Mouse (Mus musculus) retina, embryonic 14.5 days (tissue): ENCODE data around the gene Snapc4.

Experiments used
- DNase-seq: peaks from one replicate; pipeline ENCODE4 v3.0.0-alpha.2; 2015; ENCODE audit warnings: low spot score

The Snapc4 gene

DNA sequence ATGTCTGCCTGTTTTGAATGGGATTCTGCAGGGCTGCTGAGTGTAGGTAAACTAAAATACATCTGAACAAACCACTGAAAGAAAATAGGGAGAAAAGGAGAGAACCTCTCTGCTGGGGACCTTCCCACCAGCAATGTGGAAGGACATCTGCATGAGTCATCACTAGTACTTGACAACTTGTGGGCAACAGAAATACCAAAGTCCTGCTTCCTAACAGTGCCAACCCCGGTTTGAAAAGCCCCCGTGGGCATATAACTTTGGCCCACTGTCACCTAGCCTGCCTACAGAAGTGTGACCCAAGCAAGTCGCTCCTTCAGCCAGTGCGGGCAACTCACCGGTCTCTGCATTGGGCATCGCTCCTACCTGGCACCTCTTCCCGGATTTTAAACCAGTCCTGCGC lies 8.1 kb downstream of the Snapc4 start:
- DNase-seq: no peak

GRCm38 (mm10) chr2:26368572-26368971 lies 11.9 kb downstream of the Snapc4 start:
- DNase-seq: no peak

DNA sequence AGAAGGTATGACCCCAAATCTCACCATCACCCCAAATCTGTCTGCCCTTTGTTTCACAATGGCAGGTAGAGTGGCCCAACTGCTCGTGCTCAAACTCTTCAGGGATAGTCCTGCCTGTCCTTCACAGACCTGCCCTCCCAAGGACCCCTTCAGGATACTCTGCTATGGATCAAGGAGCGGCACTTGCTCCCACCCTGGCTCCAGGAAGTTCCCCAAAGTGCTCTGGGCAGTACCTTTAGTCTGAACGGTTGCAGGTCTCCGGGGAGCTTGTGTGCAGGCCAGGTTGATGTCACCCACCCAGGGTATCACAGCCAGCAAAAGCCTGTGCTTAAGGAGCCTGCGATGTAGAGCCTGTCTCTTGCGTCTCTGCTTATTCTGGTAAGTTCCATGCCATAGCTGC lies 12.5 kb downstream of the Snapc4 start:
- no peak for DNase-seq

GRCm38 (mm10) chr2:26364738-26365465 lies 15.6 kb downstream of the Snapc4 start:
- no peak for DNase-seq

DNA sequence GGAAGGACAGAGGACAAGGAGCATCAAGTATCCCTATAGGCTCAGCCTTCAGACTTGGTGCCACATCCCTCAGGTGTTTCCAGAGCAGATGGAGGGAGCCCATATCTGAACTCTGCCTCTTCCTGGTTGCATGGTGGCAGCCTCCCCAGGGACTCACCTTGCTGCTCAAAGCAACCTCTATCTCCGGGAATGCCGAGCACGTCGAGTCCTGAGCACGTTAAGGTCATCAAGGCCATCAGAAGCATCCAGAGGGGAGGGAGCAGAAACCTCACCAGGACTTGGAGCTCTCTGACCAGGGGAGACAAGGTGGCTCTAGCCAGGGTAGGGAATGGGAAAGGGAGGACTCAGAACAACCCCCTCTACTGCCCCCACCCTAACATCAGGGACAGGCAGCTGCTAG lies 17.0 kb downstream of the Snapc4 start:
- DNase-seq: no peak

DNA sequence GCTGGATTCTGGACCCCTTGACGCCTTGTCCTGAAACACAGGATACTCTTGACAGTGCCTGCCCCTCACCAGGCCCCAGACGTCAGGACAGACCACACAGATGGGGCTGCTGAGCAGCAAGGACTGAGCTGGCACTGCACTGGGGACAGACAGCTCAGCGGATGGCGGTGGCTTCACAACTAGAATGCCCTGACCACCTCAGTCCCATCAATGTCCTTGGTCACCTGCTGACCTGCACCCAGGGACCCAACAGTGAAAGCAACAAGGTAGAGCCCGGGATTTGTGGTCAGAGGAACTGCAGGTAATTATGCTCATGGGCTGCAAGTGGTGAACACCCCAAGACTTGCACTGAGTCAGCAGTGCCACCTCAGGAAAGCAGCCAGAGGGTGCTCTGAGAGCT lies 17.5 kb downstream of the Snapc4 start:
- DNase-seq: no peak

DNA sequence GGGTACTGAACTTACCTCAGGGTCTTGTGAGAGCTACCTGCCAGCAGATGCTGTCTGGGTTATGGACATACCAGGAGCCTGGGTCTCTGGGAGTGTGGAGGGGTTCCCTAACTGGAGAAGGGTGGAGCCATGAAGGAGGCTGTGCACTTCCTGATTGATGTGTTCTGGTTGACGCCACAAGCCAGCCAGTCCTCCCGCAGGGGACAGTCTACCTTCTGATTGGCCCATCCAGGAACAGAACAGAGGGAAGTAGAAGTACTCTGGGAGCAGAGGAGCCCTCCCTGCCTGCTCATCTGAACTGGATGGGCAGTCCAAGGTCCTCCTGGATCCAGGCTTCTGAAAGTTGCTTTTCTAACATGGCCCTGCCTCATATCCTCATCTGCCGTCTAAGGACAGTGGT lies 19.7 kb downstream of the Snapc4 start, which contains the start of gene Card9:
Card9 (minus strand) TSS at position 147 of the 400 bp plus-strand sequence.
- no peak for DNase-seq

DNA sequence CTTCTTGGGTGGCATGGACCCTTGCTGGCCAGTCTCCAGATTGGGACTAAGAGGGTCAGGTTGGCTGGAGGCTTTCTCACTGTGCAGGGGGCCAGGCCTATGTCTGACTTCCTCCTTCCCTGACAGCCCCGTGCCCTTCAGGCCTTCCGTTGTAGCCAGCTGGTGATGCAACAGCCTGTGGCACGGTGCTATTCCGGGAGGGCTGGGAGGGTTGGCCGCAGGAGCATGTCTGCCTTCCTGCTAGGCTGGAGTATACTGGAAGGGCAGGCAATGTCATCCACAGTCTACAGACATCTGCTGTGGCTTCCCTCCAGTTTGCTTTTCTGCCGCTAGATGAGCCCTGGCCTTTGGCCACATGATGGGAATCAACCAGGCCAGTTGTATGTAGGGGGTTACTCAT lies 20.5 kb downstream of the Snapc4 start:
- no peak for DNase-seq

DNA sequence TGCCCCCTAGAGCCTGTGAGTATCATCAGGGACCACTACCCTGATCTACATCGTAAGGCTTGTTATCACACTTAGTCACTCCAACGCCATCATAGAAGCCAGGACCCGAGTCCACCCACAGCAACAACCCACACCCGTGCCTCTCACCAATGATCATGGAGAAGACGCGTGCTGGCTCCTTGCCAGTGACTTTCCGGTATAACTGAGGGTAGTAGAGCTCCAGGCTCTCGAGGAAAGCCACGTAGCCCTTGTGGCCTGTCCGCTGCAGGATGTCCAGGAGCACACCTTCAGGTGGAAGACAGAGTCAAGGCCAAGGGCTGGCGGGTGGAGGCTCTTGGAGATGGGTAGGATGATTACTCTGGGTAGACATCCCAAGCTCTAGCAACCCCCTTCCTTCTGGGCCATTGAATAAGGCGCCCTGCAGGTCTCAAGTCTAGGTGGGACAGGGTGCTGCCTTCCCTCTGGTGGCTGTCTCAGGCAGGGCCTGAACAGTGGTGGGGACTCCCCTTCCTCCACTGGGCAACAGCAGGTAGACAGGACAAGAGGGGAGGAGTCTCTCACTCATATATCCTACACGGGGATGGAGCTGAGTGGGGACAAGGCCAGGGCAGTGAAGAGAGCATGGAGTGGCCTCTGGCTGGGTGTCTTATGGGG lies 21.7 kb downstream of the Snapc4 start:
- no peak for DNase-seq

- DNase-seq: no peak
These were observed 23.0 kb downstream of the Snapc4 start for GRCm38 (mm10) chr2:26357484-26357883.

- no peak for DNase-seq
These were observed 23.8 kb downstream of the Snapc4 start for GRCm38 (mm10) chr2:26356678-26357077.

DNA sequence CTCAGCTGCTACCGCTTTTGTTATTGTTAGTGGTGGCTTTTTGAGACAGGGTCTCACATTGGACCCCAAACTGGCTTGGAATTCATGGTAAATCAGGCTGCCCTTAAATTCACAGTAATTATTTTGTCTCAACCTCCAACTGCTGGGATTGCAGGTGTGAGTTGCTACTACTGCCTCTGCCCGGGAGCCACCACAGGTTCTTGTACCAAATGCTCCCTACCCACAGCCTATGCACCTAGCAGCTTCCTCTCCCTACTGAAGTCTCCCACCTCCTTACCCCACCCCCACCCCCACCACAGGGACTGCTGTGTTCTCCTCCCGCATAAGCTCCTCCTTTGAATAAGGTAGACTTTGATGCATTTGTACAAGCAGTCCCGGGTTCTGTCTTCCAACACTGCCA lies 24.2 kb downstream of the Snapc4 start:
- DNase-seq: no peak

GRCm38 (mm10) chr2:26354401-26354800 lies 26.1 kb downstream of the Snapc4 start:
- no peak for DNase-seq

DNA sequence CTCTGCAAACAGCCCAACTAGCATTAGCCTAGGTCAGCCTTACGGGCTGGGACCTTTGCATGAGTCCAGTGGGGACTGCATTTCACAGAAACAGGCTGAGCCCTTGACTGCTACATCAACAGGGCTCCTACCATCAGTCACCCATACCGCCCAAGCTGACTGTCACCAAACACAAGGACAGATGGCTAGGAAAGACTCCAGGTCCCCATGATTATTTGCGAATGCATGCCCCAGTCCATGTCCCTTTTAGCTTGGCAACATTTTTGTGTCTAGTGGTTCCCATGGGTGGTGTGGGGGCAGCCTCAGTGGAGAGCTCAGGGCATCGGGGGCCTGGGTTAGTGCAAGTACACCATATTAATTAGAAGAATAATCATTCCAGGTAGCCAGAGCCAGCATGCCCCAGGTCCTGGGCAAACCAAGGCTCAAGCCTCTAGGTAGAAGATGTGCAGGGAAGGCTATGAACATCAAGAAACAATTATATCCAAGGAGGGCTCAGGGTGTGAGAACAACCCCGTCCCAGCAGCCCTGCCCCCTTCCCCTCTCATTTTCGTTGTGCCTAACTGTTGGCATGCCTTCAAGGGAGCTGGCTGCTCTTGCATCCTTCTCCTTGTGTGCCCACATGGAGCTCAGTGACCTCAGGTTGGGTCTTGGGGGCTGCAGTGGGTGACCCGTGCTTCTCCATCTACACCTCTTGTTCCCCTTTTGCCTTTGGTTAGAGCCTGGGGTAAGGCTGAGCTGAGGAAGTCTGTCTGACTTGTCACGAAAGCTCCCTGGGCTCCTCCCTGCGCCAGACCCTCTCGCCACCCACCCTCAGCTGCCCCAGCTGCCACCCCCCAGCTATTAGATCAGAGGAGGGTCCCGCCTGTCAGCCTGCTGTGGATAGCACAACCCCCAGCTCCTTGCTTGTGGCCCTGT lies 27.1 kb downstream of the Snapc4 start:
- DNase-seq: no peak

GRCm38 (mm10) chr2:26352291-26352910 lies 28.1 kb downstream of the Snapc4 start:
- no peak for DNase-seq

DNA sequence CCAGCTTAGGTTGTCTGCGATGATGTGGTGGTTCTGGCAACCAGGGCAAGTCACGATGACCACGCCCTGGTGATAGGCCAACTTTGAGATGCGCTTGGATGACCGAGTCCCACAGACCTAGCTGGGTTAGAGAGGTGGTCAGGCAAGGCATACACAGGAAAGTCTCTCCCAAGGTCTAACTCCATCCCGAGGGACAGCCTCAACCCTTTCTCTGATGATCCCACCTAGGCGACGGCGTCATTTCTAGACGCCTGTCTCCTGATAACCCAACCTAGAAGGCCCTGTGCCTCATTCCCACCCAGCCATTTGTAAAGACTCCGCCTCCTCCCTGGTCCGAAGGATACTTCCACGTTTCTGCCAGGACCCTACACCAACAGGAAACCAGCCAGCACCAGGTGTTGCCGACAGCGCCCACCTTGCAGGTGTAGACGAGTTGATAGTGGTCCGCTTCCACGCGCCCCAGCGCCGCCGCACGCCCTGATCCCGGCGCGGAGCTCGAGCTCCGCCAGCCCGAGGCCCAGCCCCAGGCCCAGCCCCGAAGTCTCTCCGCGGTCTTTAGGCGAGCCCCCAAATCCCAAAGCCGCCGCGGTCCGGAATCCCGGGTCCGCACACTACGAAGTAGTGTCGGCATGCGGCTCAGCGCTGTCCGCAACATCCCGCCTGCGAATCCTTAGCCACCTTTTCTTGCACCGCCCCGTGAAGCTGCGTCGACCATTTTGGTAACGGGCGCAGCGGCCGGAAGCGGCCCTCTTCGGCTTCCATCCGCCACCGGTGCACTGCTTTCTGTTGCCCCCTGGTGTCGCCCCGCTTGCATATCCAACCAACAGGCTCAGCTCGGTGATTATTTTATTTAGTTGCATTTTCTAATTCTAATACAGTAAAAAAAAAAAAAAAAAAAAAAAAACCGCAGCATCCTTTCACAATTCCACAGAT lies 28.8 kb downstream of the Snapc4 start, which contains the start of gene Dnlz:
Dnlz (minus strand) TSS at position 753 of the 933 bp plus-strand sequence.
- DNase-seq: peak; percentile 95

- DNase-seq: no peak
These were observed 32.2 kb downstream of the Snapc4 start for GRCm38 (mm10) chr2:26348241-26348640.

DNA sequence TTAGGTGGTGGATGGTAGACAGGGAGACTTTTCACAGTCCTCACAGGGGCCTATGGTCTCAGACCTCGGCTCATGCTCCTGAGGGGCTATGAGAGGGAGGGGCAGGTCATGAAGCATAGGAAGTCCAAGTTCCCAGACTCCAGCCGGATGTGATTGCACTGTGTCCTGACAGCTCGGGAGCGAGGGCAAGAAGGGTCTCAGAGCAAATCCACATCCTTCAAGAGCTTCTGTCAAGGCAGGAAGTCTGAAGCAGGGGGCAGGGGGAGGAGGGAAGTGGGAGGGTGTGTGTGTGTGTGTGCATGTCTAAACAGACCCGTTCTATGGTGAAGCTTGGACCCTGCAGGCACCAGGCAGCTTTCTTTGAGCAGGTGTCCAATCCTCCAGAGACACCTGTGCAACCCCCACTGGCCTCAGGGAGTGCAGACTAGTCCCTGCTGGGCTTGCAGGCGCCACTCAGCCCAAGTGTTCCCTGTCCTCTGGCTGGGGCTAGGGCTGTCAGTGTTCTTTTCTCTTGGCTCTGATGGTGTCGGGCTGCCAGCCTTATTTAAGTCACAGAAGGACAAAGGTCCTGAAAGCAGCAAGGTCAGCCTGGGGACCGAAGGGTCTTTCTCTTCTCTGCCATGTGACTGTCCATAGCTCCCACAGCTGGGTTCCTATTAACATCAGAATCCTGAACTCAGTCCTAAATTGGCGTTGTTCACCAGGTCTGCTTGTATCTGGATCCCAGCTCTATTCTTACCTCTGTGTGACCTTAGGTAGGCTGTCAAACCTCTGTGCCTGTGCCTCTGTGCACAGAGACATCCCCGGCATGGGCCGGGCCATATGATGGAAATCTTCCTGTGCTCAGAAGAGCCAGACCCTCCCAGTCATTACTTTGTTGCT lies 37.6 kb downstream of the Snapc4 start:
- DNase-seq: no peak

DNA sequence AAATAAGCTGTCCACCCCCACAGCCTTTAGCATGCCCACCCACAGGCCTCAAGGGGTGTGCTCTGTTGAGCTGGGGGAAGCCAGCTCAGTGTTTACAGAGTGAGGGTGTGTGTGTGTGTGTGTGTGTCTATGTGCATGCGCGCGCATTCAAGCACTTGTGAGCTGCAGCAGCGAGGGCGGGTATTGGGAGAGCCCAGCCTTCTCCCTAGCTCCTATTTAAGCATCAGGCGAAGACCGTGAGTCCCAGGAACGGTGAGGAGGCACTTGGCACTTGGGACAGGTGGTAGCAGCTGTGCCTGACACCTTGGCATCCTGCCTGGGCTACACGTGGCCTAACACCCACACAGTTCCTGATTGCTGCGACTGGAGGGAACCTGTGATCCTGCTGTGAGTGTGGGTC lies 38.4 kb downstream of the Snapc4 start:
- DNase-seq: no peak

- no peak for DNase-seq
These were observed 38.9 kb downstream of the Snapc4 start for GRCm38 (mm10) chr2:26341510-26341981.
